In the genomic region with DNA sequence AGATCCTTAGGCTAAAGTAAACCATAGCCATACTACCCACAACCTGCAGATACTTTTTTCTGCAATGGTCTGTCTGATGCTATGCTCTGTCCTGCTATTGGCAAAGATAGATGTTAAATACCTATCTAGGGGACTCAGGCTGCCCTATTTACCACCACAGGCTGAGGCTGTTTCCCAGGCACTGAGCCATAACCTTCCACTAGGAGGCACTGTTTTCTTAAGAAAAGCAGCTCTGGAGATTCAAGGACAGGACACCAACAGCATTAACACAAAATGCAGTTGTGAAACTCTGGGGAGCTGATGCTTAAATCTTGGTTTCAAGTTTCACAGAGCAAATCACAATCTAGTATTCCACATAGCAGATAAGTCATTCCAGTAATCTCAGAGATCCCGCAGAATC, we compare ENCODE assay signal across 9 mouse cellular contexts.
A peak's percentile ranks its signal among the peaks of the same experiment; 100 is the strongest.
DNase-seq lines count a peak whose midpoint lies in the region; ATAC-seq and TF ChIP-seq lines count a peak whose summit lies in the region.
"Had no signal": no experiment of that assay in that cellular context is flagged by ENCODE, and none has a peak within 500 bp of the region (broad histone marks: within the 10 kb centered on the region; RNA-seq: fewer than 3 reads in every experiment).

No protein-coding gene starts in this region.

- H3K9me3 ChIP-seq in heart, embryonic 11.5 days (replicated peaks; ENCODE audit: control insufficient read depth, low read length): no peaks in the 10 kb centered on the region
- no peaks in the 10 kb centered on the region for H3K9me3 ChIP-seq in ES-Bruce4 (replicated peaks; ENCODE audit: control insufficient read depth, insufficient read depth, low read length, poor library complexity, severe bottlenecking)
- H3K9me3 ChIP-seq: limb, embryonic 15.5 days had no signal

- H3K4me2 ChIP-seq in heart, embryonic 11.5 days: no peak overlapping the region
- H3K4me2 ChIP-seq: limb, embryonic 15.5 days had no signal

- H3K36me3 ChIP-seq in heart, embryonic 11.5 days (ENCODE audit: control insufficient read depth, insufficient read depth, low read length): no peaks in the 10 kb centered on the region
- H3K36me3 ChIP-seq in ES-Bruce4 (ENCODE audit: control insufficient read depth, insufficient read depth, low read length, poor library complexity, severe bottlenecking): no peaks in the 10 kb centered on the region

- H3K9ac ChIP-seq in heart, embryonic 11.5 days (ENCODE audit: low read depth, low read length): no peak overlapping the region
- no peak overlapping the region for H3K9ac ChIP-seq in ES-Bruce4 (ENCODE audit: low read depth, poor library complexity, severe bottlenecking)
- H3K9ac ChIP-seq: limb, embryonic 15.5 days had no signal

- TF ChIP-seq EP300 in ES-Bruce4 (IDR thresholded peaks at IDR 0.05; ENCODE audit: insufficient read depth, low read depth, low read length): no peak

- TF ChIP-seq CTCF in ES-Bruce4 (IDR thresholded peaks at IDR 0.05; ENCODE audit: low read depth, low read length): peak; percentile 45
- TF ChIP-seq CTCF in cerebellum, adult 2 months (IDR thresholded peaks at IDR 0.05; ENCODE audit: borderline replicate concordance, insufficient read depth, low read depth, low read length): peak; percentile 64

- DNase-seq in heart, postnatal 4 days: peak; percentile 61
- peak; percentile 78 for DNase-seq in 3T3-L1 (ENCODE audit: low read depth, low spot score)
- peak; percentile 65 to 74 for DNase-seq in cerebellum, adult 2 months
- peak; percentile 22 to 60 for DNase-seq in kidney, adult 8-10 months
- no peak for DNase-seq in urinary bladder, adult 2 months (ENCODE audit: low spot score)

- no peak overlapping the region for H3K27ac ChIP-seq in heart, embryonic 11.5 days (ENCODE audit: low read depth, low read length)
- no peak overlapping the region for H3K27ac ChIP-seq in ES-Bruce4 (ENCODE audit: insufficient read depth, low read length)
- no peak overlapping the region for H3K27ac ChIP-seq in cerebellum, adult 2 months (ENCODE audit: insufficient read depth, low read length)
- H3K27ac ChIP-seq: limb, embryonic 15.5 days had no signal

- no peak for ATAC-seq in heart, embryonic 11.5 days (replicated peaks; ENCODE audit: insufficient number of reproducible peaks, low FRiP score, low TSS enrichment)
- peak; percentile 60 for ATAC-seq in megakaryocyte-erythroid progenitor cell, adult 5-6 weeks (replicated peaks; ENCODE audit: low FRiP score, low TSS enrichment, poor library complexity, severe bottlenecking)

- no peak overlapping the region for H3K4me3 ChIP-seq in heart, embryonic 11.5 days (ENCODE audit: low read depth, low read length)
- no peak overlapping the region for H3K4me3 ChIP-seq in ES-Bruce4 (ENCODE audit: low read depth, low read length)
- H3K4me3 ChIP-seq in cerebellum, adult 2 months (replicated peaks; ENCODE audit: insufficient read depth, low read depth, low read length): no peak overlapping the region
- H3K4me3 ChIP-seq: limb, embryonic 15.5 days had no signal

- H3K27me3 ChIP-seq in heart, embryonic 11.5 days (ENCODE audit: control insufficient read depth, insufficient read depth, low read length): no peaks in the 10 kb centered on the region
- H3K27me3 ChIP-seq in ES-Bruce4 (ENCODE audit: control insufficient read depth, insufficient read depth, low read length, poor library complexity, severe bottlenecking): no peaks in the 10 kb centered on the region
- H3K27me3 ChIP-seq in cerebellum, adult 2 months (ENCODE audit: control insufficient read depth, insufficient read depth, low read length): no peaks in the 10 kb centered on the region
- H3K27me3 ChIP-seq: limb, embryonic 15.5 days had no signal

- 27% methylated on average over 1 of the region's 1 CpGs for WGBS in heart, embryonic 11.5 days (ENCODE audit: insufficient replicate concordance)
- WGBS in cerebellum, adult 2 months: 95% methylated on average over 1 of the region's 1 CpGs

- no peaks in the 10 kb centered on the region for H3K4me1 ChIP-seq in heart, embryonic 11.5 days (ENCODE audit: control insufficient read depth, insufficient read depth, low read length)
- no peaks in the 10 kb centered on the region for H3K4me1 ChIP-seq in ES-Bruce4 (ENCODE audit: control insufficient read depth, insufficient read depth, low read length)
- peaks cover 40% of the 10 kb centered on the region for H3K4me1 ChIP-seq in cerebellum, adult 2 months (ENCODE audit: control insufficient read depth, insufficient read depth, low read length)
- H3K4me1 ChIP-seq: limb, embryonic 15.5 days had no signal

- TF ChIP-seq POLR2A in ES-Bruce4 (IDR thresholded peaks at IDR 0.05; ENCODE audit: insufficient read depth, low read length): no peak
- TF ChIP-seq POLR2A in cerebellum, adult 2 months (IDR thresholded peaks at IDR 0.05; ENCODE audit: borderline replicate concordance, insufficient read depth, low read length): no peak
